Mouse (Mus musculus) brain, embryonic 14.5 days (tissue): Measurements from ENCODE around the gene Ccdc24. TPM values are rescaled to one million over a fixed set of nuclear protein-coding genes. Genes with fewer than 3 reads are reported as not detected.

Experiments
- DNase-seq: peaks from one replicate; pipeline ENCODE4 v3.0.0-alpha.2; 2011; ENCODE audit warnings: low read depth
- CTCF ChIP-seq: fragments of 200-500 bp; IDR thresholded peaks from 2 replicates; pipeline ENCODE4 v1.5.1; 2012; ENCODE audit warnings: inconsistent platforms, mild to moderate bottlenecking, moderate library complexity, borderline replicate concordance; ENCODE audit not compliant: insufficient read depth, insufficient read length; ENCODE audit errors: extremely low read depth
- POLR2A ChIP-seq: fragments of 200-500 bp; IDR thresholded peaks from 2 replicates; pipeline ENCODE4 v1.6.1; 2012; ENCODE audit warnings: mild to moderate bottlenecking, inconsistent platforms, borderline replicate concordance; ENCODE audit not compliant: poor library complexity, insufficient read depth, insufficient read length, severe bottlenecking; ENCODE audit errors: extremely low read depth
- polyA plus RNA-seq: library from polyadenylated mRNA; depleted of rRNA; stranded (reverse); fragments of >200 nt; gene quantifications from 2 replicates; pipeline ENCODE4 v1.2.3, GENCODE M21; 2012

Ccdc24 gene
- polyA plus RNA-seq, 1 experiment: 21.7 TPM

- no peak for TF ChIP-seq CTCF
- TF ChIP-seq POLR2A: no peak
Measured at GRCm38 (mm10) chr4:117870437-117870836, 1.9 kb downstream of the Ccdc24 start.

GRCm38 (mm10) chr4:117869317-117869716 lies 3.0 kb downstream of the Ccdc24 start:
- TF ChIP-seq POLR2A: no peak
- TF ChIP-seq CTCF: no peak
- DNase-seq: no peak

More at GRCm38 (mm10) chr4:117870437-117870836, 1.9 kb downstream of the Ccdc24 start:
- DNase-seq: no peak

GRCm38 (mm10) chr4:117867823-117868222 lies 4.5 kb downstream of the Ccdc24 start:
- TF ChIP-seq CTCF (peak; percentile 75), POLR2A (no peak)
- DNase-seq: peak; percentile 72

- TF ChIP-seq CTCF (no peak), POLR2A (no peak)
- no peak for DNase-seq
Measured at GRCm38 (mm10) chr4:117867000-117867399, 5.4 kb downstream of the Ccdc24 start.

- no peak for TF ChIP-seq CTCF
- no peak for TF ChIP-seq POLR2A
- peak; percentile 46 for DNase-seq
Measured at GRCm38 (mm10) chr4:117866083-117866482, 6.3 kb downstream of the Ccdc24 start.

GRCm38 (mm10) chr4:117862823-117863222 lies 9.5 kb downstream of the Ccdc24 start:
- TF ChIP-seq CTCF: no peak
- no peak for TF ChIP-seq POLR2A
- peak; percentile 87 for DNase-seq

GRCm38 (mm10) chr4:117860570-117860969 lies 11.8 kb downstream of the Ccdc24 start:
- TF ChIP-seq CTCF (no peak), POLR2A (no peak)
- no peak for DNase-seq

- TF ChIP-seq CTCF (peak; percentile 61), POLR2A (no peak)
- peak; percentile 70 for DNase-seq
Measured at GRCm38 (mm10) chr4:117858794-117859193, 13.6 kb downstream of the Ccdc24 start.

- TF ChIP-seq POLR2A (no peak), CTCF (no peak)
- DNase-seq: peak; percentile 44
Measured at GRCm38 (mm10) chr4:117855146-117855545, 17.2 kb downstream of the Ccdc24 start.

- no peak for DNase-seq
- TF ChIP-seq CTCF (no peak), POLR2A (no peak)
Measured at GRCm38 (mm10) chr4:117852152-117852868, 20.0 kb downstream of the Ccdc24 start.

- no peak for TF ChIP-seq CTCF
- no peak for TF ChIP-seq POLR2A
- no peak for DNase-seq
Measured at GRCm38 (mm10) chr4:117850871-117851270, 21.5 kb downstream of the Ccdc24 start.

- DNase-seq: no peak
- TF ChIP-seq POLR2A (no peak), CTCF (no peak)
Measured at GRCm38 (mm10) chr4:117850176-117850575, 22.2 kb downstream of the Ccdc24 start.
